Mouse (Mus musculus): ENCODE measurements around the gene Aldh1a1.
"Not testable (repeated sequence)": the region's sequence is repeated elsewhere in the genome, so short reads cannot be mapped to it uniquely, and the experiment has no call there.

Gene Aldh1a1

GRCm38 (mm10) chr19:20492491-20492890 is at the start of gene Aldh1a1:
Aldh1a1 (plus strand) TSS chr19:20492715.
- no peak for DNase-seq (ENCODE audit: low read depth, low spot score)

- DNase-seq (ENCODE audit: low read depth, low spot score): no peak
These were observed 44.7 kb upstream of the Aldh1a1 start for GRCm38 (mm10) chr19:20447807-20448206.

- peak; percentile 26 for DNase-seq (ENCODE audit: low read depth, low spot score)
These were observed 43.0 kb upstream of the Aldh1a1 start for GRCm38 (mm10) chr19:20449546-20449945.

- no peak for DNase-seq (ENCODE audit: low read depth, low spot score)
These were observed 41.5 kb upstream of the Aldh1a1 start for GRCm38 (mm10) chr19:20451045-20451444.

- DNase-seq (ENCODE audit: low read depth, low spot score): no peak
These were observed 8.0 kb upstream of the Aldh1a1 start for GRCm38 (mm10) chr19:20484497-20484896.

DNA sequence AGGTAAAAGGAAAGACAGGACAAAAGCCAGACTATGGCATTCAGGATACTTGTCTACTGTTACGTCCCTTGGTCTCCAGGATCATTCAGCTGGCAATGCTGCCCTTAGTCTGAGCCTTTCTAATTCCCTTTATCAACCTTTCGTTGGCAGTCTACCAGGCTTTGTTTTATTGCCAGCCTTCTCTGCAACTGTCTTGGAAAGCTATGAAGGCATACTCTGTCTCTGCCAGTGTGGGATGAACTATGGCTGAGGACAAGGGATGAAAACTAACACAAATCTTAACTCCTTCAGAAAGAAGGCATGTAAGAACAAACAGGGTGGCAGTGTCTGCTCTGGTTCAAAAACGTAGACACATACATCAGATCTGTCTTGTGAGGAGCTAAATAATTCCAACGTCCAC is 565 bp upstream of the Aldh1a1 start:
- no peak for DNase-seq (ENCODE audit: low read depth, low spot score)

GRCm38 (mm10) chr19:20496476-20496875 is 4.0 kb downstream of the Aldh1a1 start:
- no peak for DNase-seq (ENCODE audit: low read depth, low spot score)

DNA sequence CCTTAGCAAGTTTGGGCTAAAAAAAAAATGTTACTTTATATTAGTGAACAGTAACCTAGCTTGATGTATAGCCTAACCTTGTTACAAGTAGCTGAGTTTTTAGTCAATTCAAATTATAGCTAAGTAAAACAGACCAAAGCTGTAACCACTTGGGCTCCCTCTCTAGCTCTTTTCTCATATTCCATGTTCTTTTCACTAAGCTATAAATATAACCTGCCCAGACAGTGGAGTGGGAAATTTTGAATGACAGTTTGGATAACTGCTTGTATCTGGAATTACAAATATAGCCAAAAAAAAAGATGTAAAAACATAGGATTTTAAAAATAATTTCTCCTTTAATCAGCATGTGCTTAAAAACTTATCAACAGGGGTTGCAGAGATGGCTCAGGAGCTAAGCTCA is 12.8 kb downstream of the Aldh1a1 start:
- DNase-seq (ENCODE audit: low read depth, low spot score): no peak

DNA sequence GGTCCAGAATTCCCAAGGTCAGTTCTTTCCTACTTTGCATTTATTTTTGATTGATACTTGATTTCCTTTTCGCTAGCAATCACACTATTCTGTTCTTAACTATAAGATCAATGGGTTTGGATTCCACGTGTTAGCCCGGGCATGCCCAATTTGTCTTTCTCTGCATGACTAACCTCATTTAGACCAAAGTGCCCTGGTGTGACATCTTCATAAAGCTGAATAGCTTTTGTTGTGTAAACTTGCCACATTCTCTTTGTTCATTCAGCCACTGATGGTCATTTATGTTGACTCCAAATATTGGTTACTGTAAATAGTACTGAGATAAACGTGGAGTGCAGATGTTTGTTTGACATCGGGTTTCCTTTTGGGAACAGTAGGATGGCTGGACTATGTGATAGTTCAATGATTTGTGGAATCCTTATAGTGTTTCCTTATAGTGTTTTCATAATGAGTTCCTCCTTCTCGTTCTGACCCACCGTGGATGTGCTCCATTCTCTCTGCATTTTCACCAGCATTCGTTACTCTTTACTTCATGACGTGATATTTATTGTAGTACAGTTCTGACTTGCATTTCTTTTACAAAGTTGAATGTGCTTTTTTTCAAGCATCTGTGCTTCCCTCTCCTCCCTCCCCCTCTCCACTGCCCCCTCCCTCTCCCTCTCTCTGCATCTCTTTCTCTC is 14.6 kb downstream of the Aldh1a1 start:
- DNase-seq (ENCODE audit: low read depth, low spot score): no peak

DNA sequence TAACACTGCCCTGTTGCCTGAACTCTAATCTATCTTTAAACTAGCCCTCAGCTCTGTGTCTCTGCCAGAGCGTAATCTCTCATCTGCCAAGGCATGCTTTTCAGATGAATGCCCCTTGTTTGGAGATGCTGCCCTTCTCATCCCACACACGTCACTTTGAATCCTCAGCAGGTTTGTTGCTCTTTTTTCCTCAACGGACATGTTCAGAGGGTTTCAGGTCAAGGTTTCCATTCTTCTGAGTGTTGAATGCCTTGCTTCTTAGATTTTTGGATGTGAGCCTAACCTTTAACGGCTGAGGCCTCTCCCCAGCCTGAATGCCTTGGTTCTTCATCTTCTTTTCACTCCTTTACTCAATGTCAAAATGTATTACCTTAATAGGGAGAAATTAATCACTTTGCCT is 16.1 kb downstream of the Aldh1a1 start:
- DNase-seq (ENCODE audit: low read depth, low spot score): no peak

DNA sequence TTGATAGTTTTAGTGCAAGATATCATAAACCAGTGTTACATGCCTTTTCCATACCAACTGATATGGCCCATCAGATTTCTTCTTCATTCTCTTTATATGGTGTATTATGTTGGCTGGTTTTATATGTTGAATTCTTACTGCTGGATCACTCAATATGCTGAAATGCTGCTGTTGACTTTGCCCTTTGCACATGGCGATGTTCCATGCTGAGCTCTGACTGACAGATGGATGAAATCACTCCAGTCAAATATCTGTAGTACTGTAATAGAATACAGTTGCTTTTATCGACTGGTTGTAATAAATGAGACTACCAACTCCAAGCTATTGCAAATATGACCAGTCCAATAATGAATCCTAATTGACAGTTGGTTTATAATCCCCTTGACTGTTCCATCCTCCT is 19.5 kb downstream of the Aldh1a1 start:
- DNase-seq (ENCODE audit: low read depth, low spot score): no peak

DNA sequence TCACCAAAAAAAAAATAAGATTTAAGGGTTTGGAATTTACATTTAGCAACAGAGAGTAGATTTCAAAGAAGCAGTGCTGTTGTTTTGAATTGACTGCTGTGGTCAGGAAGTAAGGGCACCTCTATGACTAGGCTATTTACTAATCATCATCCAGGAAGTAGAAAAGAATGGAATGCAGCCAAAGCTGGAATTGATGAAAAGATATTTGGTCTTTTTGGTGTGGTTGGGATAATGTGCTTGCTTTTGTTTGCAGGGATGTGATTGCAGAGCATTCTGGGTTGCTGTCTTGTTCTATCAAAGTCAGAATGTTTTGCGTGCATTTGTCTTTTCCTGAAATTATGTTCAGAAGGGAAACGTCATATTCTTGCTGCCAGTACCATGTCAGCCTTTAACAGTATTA is 20.7 kb downstream of the Aldh1a1 start:
- DNase-seq (ENCODE audit: low read depth, low spot score): no peak

DNA sequence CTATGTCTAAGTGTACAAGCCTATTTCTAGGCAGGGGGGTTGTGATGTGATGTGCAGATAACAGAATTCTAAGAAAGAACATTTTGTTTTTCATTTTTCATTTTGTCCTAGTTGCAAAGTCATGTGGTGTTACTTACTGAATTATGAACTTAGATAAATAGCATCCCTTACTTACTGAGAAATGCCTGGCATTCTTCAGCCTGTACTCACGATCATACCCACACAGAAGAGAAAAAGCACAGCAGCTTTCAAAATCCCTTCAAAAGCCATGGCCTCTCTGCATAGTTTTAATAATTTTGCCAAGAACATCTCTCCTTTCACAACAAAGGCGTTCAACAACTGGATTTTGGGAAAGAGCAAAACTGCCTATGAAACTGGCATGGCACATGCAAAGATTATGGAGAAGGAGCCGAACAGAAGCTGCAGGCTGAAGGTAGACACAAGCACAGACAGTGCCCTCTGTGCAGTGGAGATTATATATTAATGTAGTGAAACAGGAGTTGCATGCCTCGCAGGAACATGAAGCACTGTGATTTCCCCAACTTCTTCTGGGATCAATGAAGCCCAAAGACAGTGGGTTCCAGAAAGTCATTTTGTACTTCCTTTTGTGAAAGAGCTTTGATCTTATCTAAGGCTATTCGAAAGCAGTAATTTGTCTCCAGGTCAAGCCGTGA is 21.3 kb downstream of the Aldh1a1 start:
- DNase-seq (ENCODE audit: low read depth, low spot score): no peak

DNA sequence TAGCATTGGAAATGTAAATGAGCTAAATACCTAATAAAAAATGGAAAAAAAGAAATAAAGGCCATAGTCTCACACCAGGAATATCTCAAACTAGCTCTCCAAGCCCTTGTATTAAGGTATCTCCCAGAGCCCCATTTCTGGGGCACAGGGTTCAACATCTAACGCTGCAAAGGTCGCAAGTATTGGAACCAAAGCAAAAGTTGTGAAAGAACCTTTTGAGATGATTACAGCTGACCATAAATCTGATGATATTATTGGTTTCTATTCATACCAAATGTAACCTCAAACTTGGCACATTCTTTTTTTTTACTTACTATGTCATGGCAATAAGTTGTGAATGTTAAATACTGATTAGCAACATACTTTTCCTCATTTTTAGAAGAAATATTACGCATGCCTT is 24.0 kb downstream of the Aldh1a1 start:
- DNase-seq (ENCODE audit: low read depth, low spot score): no peak

DNA sequence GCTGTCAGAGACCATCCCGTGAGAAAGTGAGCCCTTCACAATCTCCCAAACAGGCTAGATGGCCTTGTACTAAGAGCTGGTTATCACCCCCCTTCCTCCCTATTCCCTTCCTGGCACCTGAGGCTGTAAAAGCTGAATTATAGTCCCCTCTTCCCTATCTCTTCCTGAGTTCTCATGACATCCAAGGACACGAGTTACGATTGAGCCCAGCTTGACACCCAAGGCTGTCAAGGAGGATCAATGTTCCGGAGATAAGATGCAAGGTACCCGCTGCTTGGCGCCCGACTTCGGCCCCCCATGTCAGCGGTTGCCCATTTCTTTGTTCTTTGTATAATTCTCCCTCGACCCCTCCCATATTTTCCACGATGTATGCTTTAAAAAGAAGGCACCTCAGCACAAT is 36.6 kb downstream of the Aldh1a1 start:
- DNase-seq (ENCODE audit: low read depth, low spot score): not testable (repeated sequence)

DNA sequence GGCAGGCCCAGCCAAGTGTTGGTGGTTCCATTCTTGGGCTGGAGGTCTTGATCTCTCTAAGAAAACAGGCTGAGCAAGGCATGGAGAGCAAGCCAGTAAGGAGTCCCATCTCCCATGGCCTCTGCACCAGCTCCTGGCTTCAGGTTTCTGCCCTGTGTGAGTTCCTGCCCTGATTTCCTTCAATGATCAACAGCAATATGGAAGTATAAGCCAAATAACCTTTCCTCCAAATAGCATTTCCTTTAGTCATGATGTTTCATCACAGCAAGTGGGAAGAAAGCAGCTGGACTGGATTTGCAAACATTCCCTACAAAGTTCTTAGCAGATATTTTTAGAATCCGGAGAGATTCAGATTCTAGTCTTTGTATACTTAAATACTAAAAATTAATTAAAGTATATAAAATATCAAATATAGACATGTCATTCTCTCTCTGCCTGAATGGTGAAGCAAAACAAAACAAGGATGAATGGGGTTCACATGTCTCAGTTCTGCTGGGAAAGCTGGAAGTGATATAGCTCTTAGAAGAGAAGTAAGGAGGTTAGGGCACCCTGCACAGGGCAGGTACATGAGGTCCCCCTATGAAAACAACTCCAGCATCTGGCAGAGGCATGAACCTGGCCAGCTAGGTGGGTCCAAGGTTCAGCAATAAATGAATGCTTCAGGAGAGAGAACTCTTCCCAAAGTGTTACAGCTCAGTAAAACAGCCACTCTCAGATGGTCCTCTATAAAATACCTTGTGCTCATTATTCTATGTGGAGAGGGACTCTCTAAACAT is 37.6 kb downstream of the Aldh1a1 start:
- no peak for DNase-seq (ENCODE audit: low read depth, low spot score)

- peak; percentile 90 for DNase-seq (ENCODE audit: low read depth, low spot score)
These were observed 44.0 kb downstream of the Aldh1a1 start for GRCm38 (mm10) chr19:20536538-20536937.

DNA sequence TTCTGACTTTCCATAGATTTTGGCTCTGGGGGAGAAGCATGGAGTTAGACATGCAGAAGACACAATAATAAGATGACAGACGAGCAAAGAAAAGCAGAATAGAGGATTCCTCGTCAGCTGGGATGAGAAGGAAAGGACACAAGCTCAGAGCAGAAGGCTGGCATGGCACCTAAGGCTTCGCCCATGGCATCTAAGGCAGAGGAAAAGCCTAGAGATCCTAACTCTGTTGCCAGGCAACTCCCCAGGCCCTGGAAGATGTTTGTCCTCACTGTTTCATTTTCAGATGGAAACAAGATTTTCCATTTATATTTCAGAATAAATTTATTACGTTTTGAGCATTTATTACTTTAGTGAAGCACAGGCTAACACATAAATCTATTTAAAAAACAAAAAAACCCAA is 48.5 kb downstream of the Aldh1a1 start:
- DNase-seq (ENCODE audit: low read depth, low spot score): no peak

GRCm38 (mm10) chr19:20541924-20542323 is 49.4 kb downstream of the Aldh1a1 start:
- peak; percentile 55 for DNase-seq (ENCODE audit: low read depth, low spot score)

DNA sequence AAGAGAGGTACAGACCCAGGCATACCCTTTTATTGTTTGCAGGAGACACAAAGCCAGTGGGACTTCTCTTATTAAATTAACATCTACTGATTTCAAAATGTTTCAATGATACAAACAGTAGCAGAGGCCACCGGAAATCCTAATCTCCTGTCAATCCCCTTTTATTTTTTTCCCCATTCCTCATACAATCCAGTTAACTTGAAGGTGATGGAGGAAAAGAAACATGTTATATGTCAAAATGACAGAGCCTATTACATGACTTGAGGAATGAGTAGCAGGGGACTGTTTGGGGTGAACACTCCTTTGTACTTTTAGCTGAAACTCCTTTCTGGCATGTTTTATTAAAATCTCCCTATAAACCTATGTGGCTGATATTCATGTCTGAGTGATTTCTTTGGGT is 51.3 kb downstream of the Aldh1a1 start:
- DNase-seq (ENCODE audit: low read depth, low spot score): no peak

GRCm38 (mm10) chr19:20544941-20545340 is 52.4 kb downstream of the Aldh1a1 start:
- DNase-seq (ENCODE audit: low read depth, low spot score): no peak

DNA sequence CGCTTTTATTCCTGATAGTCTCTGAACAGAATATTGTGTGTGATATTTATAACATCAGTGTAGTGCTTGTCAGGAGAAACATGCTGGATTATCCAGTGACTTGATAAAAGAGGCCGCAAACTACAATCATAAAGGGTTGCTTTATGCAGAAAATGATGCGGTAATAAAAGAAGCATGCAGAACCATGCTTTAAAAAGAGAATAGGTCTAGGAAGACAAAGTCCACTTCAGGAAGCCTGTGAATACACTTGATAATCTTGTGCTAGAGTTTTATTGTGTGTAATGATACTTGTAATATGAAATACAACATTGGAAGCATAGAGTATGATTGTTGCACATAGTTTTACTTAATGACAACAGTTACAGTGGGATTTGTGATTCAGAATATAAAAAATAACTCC is 54.5 kb downstream of the Aldh1a1 start:
- no peak for DNase-seq (ENCODE audit: low read depth, low spot score)

DNA sequence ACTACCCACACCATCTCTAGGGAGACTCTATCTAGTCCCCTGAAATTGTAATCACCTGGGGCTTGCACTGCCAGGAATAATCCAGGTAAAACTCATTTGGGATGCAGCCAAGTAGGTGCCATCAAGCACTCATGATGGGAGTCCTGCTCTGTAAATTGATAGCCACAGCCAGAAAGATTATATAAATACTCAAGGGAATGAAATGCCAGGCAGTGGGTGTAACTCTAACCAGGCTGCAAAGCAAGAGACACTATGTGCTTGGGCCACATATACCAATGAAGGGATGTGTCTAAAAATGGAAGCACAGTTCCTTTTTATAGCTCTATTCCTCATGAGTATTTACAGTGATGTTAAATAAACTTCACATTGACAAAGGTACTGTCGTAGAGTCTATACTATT is 56.9 kb downstream of the Aldh1a1 start:
- peak; percentile 46 for DNase-seq (ENCODE audit: low read depth, low spot score)
